Mouse (Mus musculus): ENCODE data around the gene Ufsp1. TPM values are rescaled to one million over a fixed set of nuclear protein-coding genes. Genes with fewer than 3 reads are reported as not detected.

Ufsp1 gene
- polyA plus RNA-seq, 1 experiment from 2014 or later, result 9.8 TPM

DNA sequence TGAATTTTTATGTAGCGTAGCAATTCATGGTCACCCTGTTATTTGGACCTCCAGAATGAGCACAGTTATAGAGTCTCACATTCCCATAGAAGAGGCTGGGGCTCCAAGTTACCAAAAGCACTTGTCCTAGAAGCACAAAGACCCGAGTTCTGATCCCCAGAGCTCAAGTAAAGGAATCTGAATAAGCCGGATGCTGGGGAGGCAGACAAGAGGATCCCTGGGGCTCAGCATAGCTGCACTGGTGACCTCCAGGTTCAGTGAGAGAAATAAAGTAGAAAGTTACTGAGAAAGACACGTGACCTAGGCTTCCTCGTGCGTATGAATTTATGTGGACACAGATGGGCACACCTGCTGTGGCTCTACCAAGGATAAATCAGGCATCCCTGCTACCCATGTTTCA, 40.6 kb downstream of the Ufsp1 start:
- DNase-seq (ENCODE audit: low spot score), result no peak
- no peak for ATAC-seq
- Histone ChIP-seq H3K27me3 (replicated peaks; ENCODE audit: control insufficient read depth, insufficient read depth, low read length) (no peaks in the 10 kb centered on the region), H3K4me1 (ENCODE audit: control insufficient read depth, insufficient read depth, low read length) (peaks cover 16% of the 10 kb centered on the region), H3K9me3 (replicated peaks; ENCODE audit: control insufficient read depth, low read length) (no peaks in the 10 kb centered on the region), H3K9ac (ENCODE audit: low read length) (no peak overlapping the region), H3K36me3 (ENCODE audit: control insufficient read depth, insufficient read depth, low read length) (no peaks in the 10 kb centered on the region), H3K27ac (ENCODE audit: low read depth, low read length) (no peak overlapping the region), H3K4me2 (ENCODE audit: low read length) (no peak overlapping the region), H3K4me3 (ENCODE audit: low read depth, low read length) (no peak overlapping the region)
- WGBS, result 71% methylated on average over 6 of the region's 6 CpGs

DNA sequence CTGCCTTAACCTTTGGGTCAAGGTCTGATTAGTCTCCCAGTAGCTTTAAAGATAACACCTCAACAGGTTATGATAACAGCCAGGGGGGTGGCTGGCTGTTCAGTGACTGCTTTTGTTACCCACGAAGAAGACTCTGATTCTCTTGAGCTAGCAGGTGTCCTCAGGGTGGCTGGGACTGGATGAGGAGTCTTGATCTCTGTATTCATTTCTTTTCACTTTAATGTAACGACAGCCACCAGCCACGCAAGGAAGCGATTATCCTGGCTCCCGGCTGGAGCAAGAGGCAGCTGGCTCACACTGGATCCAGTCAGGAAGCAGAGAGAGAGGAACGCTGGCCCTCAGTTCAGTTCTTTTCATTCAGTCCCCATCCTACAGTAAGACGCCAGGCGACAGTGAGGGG, 42.8 kb downstream of the Ufsp1 start:
- no peak overlapping the region for H3K27ac ChIP-seq (ENCODE audit: low read depth, low read length)

DNA sequence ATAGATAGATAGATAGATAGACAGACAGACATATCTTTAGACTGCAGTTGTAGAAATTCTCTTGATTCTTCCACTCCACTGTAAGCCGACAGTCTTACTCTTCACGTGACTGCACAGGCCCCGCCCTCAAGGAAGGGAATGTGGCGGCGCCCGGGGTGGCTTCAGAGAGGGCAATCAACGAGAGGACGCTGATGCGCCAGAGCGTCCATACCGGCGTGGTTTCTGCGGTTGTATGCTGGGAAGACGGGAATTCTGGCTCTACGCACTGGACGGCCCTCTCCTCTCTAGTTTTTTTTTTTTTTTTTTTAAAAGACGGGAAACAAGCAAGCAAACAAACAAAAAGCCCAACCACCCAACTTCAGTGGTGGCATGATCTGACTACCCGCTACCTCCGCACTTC, 43.8 kb downstream of the Ufsp1 start:
- ATAC-seq (peak; percentile 81), DNase-seq (ENCODE audit: low spot score) (peak; percentile 95)
- Histone ChIP-seq H3K27ac (ENCODE audit: low read depth, low read length) (peak overlapping the region; percentile 67), H3K9me3 (replicated peaks; ENCODE audit: control insufficient read depth, low read length) (no peaks in the 10 kb centered on the region), H3K4me2 (ENCODE audit: low read length) (peak overlapping the region; percentile 77), H3K36me3 (ENCODE audit: control insufficient read depth, insufficient read depth, low read length) (no peaks in the 10 kb centered on the region), H3K9ac (ENCODE audit: low read length) (peak overlapping the region; percentile 69), H3K4me3 (ENCODE audit: low read depth, low read length) (peak overlapping the region; percentile 34), H3K4me1 (ENCODE audit: control insufficient read depth, insufficient read depth, low read length) (peaks cover 12% of the 10 kb centered on the region), H3K27me3 (replicated peaks; ENCODE audit: control insufficient read depth, insufficient read depth, low read length) (no peaks in the 10 kb centered on the region)
- WGBS, result under 1% methylated on average over 19 of the region's 19 CpGs

More for the DNA sequence above, 42.8 kb downstream of the Ufsp1 start:
- WGBS, result 58% methylated on average over 8 of the region's 8 CpGs
- no peak for DNase-seq (ENCODE audit: low spot score)
- no peak for ATAC-seq
- H3K4me1 ChIP-seq (ENCODE audit: control insufficient read depth, insufficient read depth, low read length), result peaks cover 16% of the 10 kb centered on the region
- H3K4me2 ChIP-seq (ENCODE audit: low read length), result no peak overlapping the region
- H3K9ac ChIP-seq (ENCODE audit: low read length), result no peak overlapping the region
- no peaks in the 10 kb centered on the region for H3K27me3 ChIP-seq (replicated peaks; ENCODE audit: control insufficient read depth, insufficient read depth, low read length)
- no peaks in the 10 kb centered on the region for H3K9me3 ChIP-seq (replicated peaks; ENCODE audit: control insufficient read depth, low read length)
- no peaks in the 10 kb centered on the region for H3K36me3 ChIP-seq (ENCODE audit: control insufficient read depth, insufficient read depth, low read length)
- no peak overlapping the region for H3K4me3 ChIP-seq (ENCODE audit: low read depth, low read length)

DNA sequence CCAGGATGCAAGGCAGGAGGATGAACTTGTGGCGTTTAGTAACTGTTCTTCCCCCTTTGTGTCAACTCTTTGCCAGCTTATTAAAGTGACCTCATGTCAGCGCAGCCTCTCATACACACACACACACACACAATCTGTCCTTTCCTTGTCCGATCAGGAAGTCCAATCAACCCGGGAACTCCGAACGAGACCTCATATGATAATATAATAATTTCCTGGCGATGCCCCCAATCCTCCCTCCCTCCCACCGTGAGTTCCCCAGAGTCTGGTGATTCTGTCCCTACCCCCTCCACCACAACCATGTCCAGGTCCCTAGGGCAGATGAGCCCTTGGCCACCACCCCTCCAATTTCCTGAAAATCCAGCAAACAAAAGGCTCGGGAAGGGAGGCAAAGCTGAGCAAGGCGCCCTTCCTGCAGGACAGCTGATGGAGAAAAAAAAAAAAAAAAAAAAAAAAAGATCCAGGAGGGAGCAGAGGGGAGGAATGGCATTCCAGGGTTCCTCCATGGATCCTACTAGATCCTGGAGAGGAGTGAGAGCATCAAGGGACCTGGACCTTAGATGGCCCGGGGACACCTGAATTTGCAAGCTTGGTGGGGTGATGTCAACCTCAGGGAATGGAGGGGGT, 44.3 kb downstream of the Ufsp1 start:
- no peaks in the 10 kb centered on the region for H3K27me3 ChIP-seq (replicated peaks; ENCODE audit: control insufficient read depth, insufficient read depth, low read length)
- H3K9me3 ChIP-seq (replicated peaks; ENCODE audit: control insufficient read depth, low read length), result no peaks in the 10 kb centered on the region
- DNase-seq (ENCODE audit: low spot score), result no peak
- H3K27ac ChIP-seq (ENCODE audit: low read depth, low read length), result peak overlapping the region; percentile 67
- peak overlapping the region; percentile 34 for H3K4me3 ChIP-seq (ENCODE audit: low read depth, low read length)
- peaks cover 12% of the 10 kb centered on the region for H3K4me1 ChIP-seq (ENCODE audit: control insufficient read depth, insufficient read depth, low read length)
- peak; percentile 10; the same call in 1 of the 2 replicates for ATAC-seq
- WGBS, result 2% methylated on average over 11 of the region's 11 CpGs
- peak overlapping the region; percentile 77 for H3K4me2 ChIP-seq (ENCODE audit: low read length)
- peak overlapping the region; percentile 69 for H3K9ac ChIP-seq (ENCODE audit: low read length)
- no peaks in the 10 kb centered on the region for H3K36me3 ChIP-seq (ENCODE audit: control insufficient read depth, insufficient read depth, low read length)

DNA sequence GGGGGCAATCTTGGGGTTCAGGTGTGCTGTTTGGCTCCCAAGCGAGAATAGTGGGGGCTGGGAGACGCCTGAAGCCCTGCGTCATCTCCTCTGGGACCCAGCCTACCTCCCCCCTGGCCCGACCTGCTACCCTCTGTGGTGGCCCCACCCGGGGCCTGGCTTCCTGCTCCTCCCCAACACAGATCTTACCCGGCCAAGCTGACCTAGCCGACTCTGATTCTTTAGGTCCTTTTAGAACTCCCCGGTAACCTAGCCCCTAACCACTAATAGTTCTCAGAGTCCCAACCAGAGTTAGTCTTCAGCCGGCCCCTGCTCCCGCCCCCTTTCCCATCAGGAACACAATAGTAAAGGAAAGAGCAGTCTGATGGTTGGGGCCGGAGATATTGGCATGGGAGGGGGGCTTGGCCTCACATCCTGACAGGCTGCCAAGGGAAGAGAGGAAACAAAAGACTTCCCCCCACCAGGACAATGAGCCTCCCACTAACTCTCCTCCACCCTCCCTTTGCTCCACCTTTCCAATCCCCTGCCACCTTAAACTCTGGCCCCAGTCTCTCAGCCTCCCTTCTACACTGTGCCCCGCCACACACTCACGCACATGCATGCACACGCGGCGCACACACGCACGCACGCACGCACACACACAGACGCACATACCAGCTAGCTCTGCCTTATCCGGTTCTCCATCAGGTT, 45.0 kb downstream of the Ufsp1 start:
- H3K4me3 ChIP-seq (ENCODE audit: low read depth, low read length), result peak overlapping the region; percentile 34
- H3K9me3 ChIP-seq (replicated peaks; ENCODE audit: control insufficient read depth, low read length), result no peaks in the 10 kb centered on the region
- DNase-seq (ENCODE audit: low spot score) (peak; percentile 59), ATAC-seq (peak; percentile 58)
- H3K4me2 ChIP-seq (ENCODE audit: low read length), result peak overlapping the region; percentile 77
- H3K27me3 ChIP-seq (replicated peaks; ENCODE audit: control insufficient read depth, insufficient read depth, low read length), result no peaks in the 10 kb centered on the region
- H3K9ac ChIP-seq (ENCODE audit: low read length), result peak overlapping the region; percentile 69
- H3K4me1 ChIP-seq (ENCODE audit: control insufficient read depth, insufficient read depth, low read length), result peaks cover 12% of the 10 kb centered on the region
- WGBS, result 4% methylated on average over 22 of the region's 22 CpGs
- H3K27ac ChIP-seq (ENCODE audit: low read depth, low read length), result peak overlapping the region; percentile 67; the same call in 1 of the 2 replicates
- no peaks in the 10 kb centered on the region for H3K36me3 ChIP-seq (ENCODE audit: control insufficient read depth, insufficient read depth, low read length)

DNA sequence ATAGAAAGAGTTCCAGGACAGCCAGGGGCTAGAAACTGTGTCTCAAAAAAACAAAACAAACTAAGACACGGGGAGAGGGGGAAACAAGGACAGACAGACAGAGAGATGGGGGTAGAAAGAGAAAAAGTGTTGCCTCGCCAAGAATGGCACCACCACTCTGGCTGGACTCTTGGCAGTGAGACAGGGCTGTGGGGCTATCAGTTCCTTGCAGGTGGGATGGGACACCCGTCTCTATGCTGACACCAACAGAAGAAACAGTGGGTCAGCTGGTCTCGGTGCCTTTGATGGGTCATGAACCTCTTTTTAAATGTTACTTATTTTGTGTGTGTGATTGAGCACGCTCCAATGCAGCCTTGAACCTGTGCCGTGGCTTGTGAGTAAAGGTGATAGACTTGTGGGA, 45.8 kb downstream of the Ufsp1 start:
- 70% methylated on average over 6 of the region's 6 CpGs for WGBS
- H3K4me1 ChIP-seq (ENCODE audit: control insufficient read depth, insufficient read depth, low read length), result peaks cover 12% of the 10 kb centered on the region
- no peaks in the 10 kb centered on the region for H3K27me3 ChIP-seq (replicated peaks; ENCODE audit: control insufficient read depth, insufficient read depth, low read length)
- no peak overlapping the region for H3K9ac ChIP-seq (ENCODE audit: low read length)
- no peak overlapping the region for H3K27ac ChIP-seq (ENCODE audit: low read depth, low read length)
- no peak overlapping the region for H3K4me3 ChIP-seq (ENCODE audit: low read depth, low read length)
- no peaks in the 10 kb centered on the region for H3K9me3 ChIP-seq (replicated peaks; ENCODE audit: control insufficient read depth, low read length)
- ATAC-seq, result no peak
- no peak overlapping the region; the same call in 1 of the 2 replicates for H3K4me2 ChIP-seq (ENCODE audit: low read length)
- H3K36me3 ChIP-seq (ENCODE audit: control insufficient read depth, insufficient read depth, low read length), result no peaks in the 10 kb centered on the region
- no peak for DNase-seq (ENCODE audit: low spot score)

DNA sequence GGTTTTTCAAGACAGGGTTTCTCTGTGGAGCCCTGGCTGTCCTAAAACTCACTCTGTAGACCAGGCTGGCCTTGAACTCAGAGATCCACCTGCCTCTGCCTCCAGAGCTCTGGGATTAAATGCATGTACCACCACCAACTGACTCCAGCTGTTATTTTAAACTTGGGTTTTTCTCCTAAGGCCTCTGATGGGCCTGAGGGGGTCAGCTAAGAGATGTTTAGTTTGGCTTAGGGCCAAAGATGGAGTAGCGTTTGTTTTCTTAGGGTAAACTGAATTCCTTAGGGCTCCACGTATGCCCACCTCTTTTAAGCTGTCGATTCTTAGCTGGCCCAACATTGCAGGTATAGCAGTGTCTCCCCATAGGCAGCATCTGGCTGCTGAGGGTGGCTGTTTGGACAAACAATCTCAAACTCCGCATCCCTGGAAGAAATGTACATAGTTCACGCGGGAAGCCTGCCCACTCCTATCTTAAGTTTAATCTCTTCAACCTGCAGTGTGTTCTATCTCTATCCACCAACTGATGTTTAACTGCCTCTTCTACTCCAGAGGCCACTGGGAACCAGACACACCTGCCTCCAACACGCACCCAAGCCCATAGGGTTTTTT, 48.1 kb downstream of the Ufsp1 start:
- no peak for ATAC-seq
- no peak for DNase-seq (ENCODE audit: low spot score)
- Histone ChIP-seq H3K36me3 (ENCODE audit: control insufficient read depth, insufficient read depth, low read length) (no peaks in the 10 kb centered on the region), H3K4me2 (ENCODE audit: low read length) (no peak overlapping the region), H3K9ac (ENCODE audit: low read length) (no peak overlapping the region), H3K9me3 (replicated peaks; ENCODE audit: control insufficient read depth, low read length) (no peaks in the 10 kb centered on the region), H3K4me1 (ENCODE audit: control insufficient read depth, insufficient read depth, low read length) (peaks cover 12% of the 10 kb centered on the region), H3K27me3 (replicated peaks; ENCODE audit: control insufficient read depth, insufficient read depth, low read length) (0 out of 2 replicates have a peak, but pooled peaks cover under 1% of the 10 kb centered on the region), H3K27ac (ENCODE audit: low read depth, low read length) (no peak overlapping the region), H3K4me3 (ENCODE audit: low read depth, low read length) (no peak overlapping the region)
- WGBS, result 81% methylated on average over 7 of the region's 7 CpGs

DNA sequence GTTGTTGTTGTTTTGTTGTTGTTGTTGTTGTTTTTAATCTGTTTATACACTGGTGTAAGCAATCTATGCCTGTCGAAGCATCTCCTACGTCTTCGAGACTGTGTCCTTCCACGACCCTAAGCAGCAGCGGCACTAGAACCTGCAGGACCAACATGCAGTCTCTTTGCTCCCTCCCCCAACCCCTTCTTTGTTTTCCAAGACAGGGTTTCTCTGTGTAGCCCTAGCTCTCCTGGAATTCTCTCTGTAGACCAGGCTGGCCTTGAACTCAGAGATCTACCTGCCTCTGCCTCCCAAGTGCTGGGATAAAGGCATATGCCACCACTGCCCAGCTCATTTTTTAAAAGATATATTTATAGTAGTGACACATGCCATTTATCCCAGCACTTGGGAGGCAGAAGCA, 49.0 kb downstream of the Ufsp1 start:
- no peak for DNase-seq (ENCODE audit: low spot score)
- 98% methylated on average over 5 of the region's 5 CpGs for WGBS
- H3K4me1 ChIP-seq (ENCODE audit: control insufficient read depth, insufficient read depth, low read length), result peaks cover 12% of the 10 kb centered on the region
- ATAC-seq, result no peak
- H3K4me3 ChIP-seq (ENCODE audit: low read depth, low read length), result no peak overlapping the region
- H3K36me3 ChIP-seq (ENCODE audit: control insufficient read depth, insufficient read depth, low read length), result no peaks in the 10 kb centered on the region
- no peak overlapping the region for H3K27ac ChIP-seq (ENCODE audit: low read depth, low read length)
- H3K9ac ChIP-seq (ENCODE audit: low read length), result no peak overlapping the region
- H3K4me2 ChIP-seq (ENCODE audit: low read length), result no peak overlapping the region
- 0 out of 2 replicates have a peak, but pooled peaks cover 2% of the 10 kb centered on the region for H3K27me3 ChIP-seq (replicated peaks; ENCODE audit: control insufficient read depth, insufficient read depth, low read length)
- no peaks in the 10 kb centered on the region for H3K9me3 ChIP-seq (replicated peaks; ENCODE audit: control insufficient read depth, low read length)

DNA sequence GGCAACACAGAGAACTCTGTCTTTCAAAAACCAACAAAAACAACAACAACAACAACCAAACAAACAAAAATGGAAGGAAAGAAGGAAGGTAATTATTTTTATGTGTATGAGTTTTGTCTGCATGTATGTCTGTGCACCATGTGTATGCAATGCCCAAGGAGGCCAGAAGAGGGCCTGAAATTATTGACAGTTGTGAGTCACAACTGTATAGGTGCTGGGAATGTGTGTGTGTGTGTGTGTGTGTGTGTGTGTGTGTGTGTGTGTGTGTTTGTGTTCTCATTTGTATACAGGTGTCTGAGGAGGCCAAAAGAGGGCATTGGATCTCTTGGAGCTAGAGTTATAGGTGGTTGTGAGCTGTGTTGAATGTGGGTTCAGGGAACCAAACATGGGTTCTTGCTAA, 49.4 kb downstream of the Ufsp1 start:
- H3K9me3 ChIP-seq (replicated peaks; ENCODE audit: control insufficient read depth, low read length), result no peaks in the 10 kb centered on the region
- DNase-seq (ENCODE audit: low spot score) (no peak), ATAC-seq (no peak)
- H3K36me3 ChIP-seq (ENCODE audit: control insufficient read depth, insufficient read depth, low read length), result no peaks in the 10 kb centered on the region
- no peak overlapping the region for H3K4me3 ChIP-seq (ENCODE audit: low read depth, low read length)
- H3K9ac ChIP-seq (ENCODE audit: low read length), result no peak overlapping the region
- no peak overlapping the region for H3K27ac ChIP-seq (ENCODE audit: low read depth, low read length)
- no peak overlapping the region for H3K4me2 ChIP-seq (ENCODE audit: low read length)
- peaks cover 9% of the 10 kb centered on the region for H3K4me1 ChIP-seq (ENCODE audit: control insufficient read depth, insufficient read depth, low read length)
- H3K27me3 ChIP-seq (replicated peaks; ENCODE audit: control insufficient read depth, insufficient read depth, low read length), result 0 out of 2 replicates have a peak, but pooled peaks cover 2% of the 10 kb centered on the region

Measured in forebrain, embryonic 14.5 days (tissue).